Mouse (Mus musculus): ENCODE data around the gene Ppm1f.
"Not testable (repeated sequence)": the region's sequence is repeated elsewhere in the genome, so short reads cannot be mapped to it uniquely, and the experiment has no call there.

Gene Ppm1f

GRCm38 (mm10) chr16:16896382-16897055, at the start of gene Ppm1f:
Gene Ppm1f, plus strand, starts transcription at chr16:16896469.
- DNase-seq (ENCODE audit: low read depth), result peak; percentile 96

- DNase-seq (ENCODE audit: low read depth), result no peak
These were observed 47.1 kb upstream of the Ppm1f start for GRCm38 (mm10) chr16:16849196-16849595.

GRCm38 (mm10) chr16:16852411-16852810, 43.9 kb upstream of the Ppm1f start:
- no peak for DNase-seq (ENCODE audit: low read depth)

GRCm38 (mm10) chr16:16854836-16855235, 41.4 kb upstream of the Ppm1f start:
- peak; percentile 82 for DNase-seq (ENCODE audit: low read depth)

- no peak for DNase-seq (ENCODE audit: low read depth)
These were observed 40.7 kb upstream of the Ppm1f start for GRCm38 (mm10) chr16:16855541-16855940.

GRCm38 (mm10) chr16:16856054-16856453, 40.2 kb upstream of the Ppm1f start:
- DNase-seq (ENCODE audit: low read depth), result not testable (repeated sequence)

- DNase-seq (ENCODE audit: low read depth), result no peak
These were observed 39.4 kb upstream of the Ppm1f start for GRCm38 (mm10) chr16:16856731-16857476.

- no peak for DNase-seq (ENCODE audit: low read depth)
These were observed 34.0 kb upstream of the Ppm1f start for GRCm38 (mm10) chr16:16862288-16862687.

GRCm38 (mm10) chr16:16863978-16864377, 32.3 kb upstream of the Ppm1f start, which contains the start of gene Igll1:
Gene Igll1, minus strand, starts transcription at chr16:16863985.
- DNase-seq (ENCODE audit: low read depth), result no peak

GRCm38 (mm10) chr16:16865217-16865616, 31.1 kb upstream of the Ppm1f start:
- no peak for DNase-seq (ENCODE audit: low read depth)

GRCm38 (mm10) chr16:16865696-16866561, 30.3 kb upstream of the Ppm1f start:
- peak; percentile 20 for DNase-seq (ENCODE audit: low read depth)

GRCm38 (mm10) chr16:16870241-16870616, 26.0 kb upstream of the Ppm1f start:
- no peak for DNase-seq (ENCODE audit: low read depth)

- DNase-seq (ENCODE audit: low read depth), result peak; percentile 95
These were observed 25.5 kb upstream of the Ppm1f start, which contains the start of the genes Top3b and Vpreb1 for GRCm38 (mm10) chr16:16870617-16871331. Gene Top3b, plus strand, starts transcription at chr16:16870736. Gene Vpreb1, minus strand, starts transcription at chr16:16870843.

- no peak for DNase-seq (ENCODE audit: low read depth)
These were observed 17.2 kb upstream of the Ppm1f start for GRCm38 (mm10) chr16:16879025-16879424.

GRCm38 (mm10) chr16:16888341-16888740, 7.9 kb upstream of the Ppm1f start:
- no peak for DNase-seq (ENCODE audit: low read depth)

- DNase-seq (ENCODE audit: low read depth), result no peak
These were observed 3.9 kb upstream of the Ppm1f start for GRCm38 (mm10) chr16:16892366-16892765.

GRCm38 (mm10) chr16:16896015-16896381, 271 bp upstream of the Ppm1f start:
- DNase-seq (ENCODE audit: low read depth), result no peak

- DNase-seq (ENCODE audit: low read depth), result no peak
These were observed 851 bp downstream of the Ppm1f start for GRCm38 (mm10) chr16:16897056-16897584.

GRCm38 (mm10) chr16:16902329-16902728, 6.1 kb downstream of the Ppm1f start:
- no peak for DNase-seq (ENCODE audit: low read depth)

- no peak for DNase-seq (ENCODE audit: low read depth)
These were observed 6.9 kb downstream of the Ppm1f start for GRCm38 (mm10) chr16:16903188-16903587.

GRCm38 (mm10) chr16:16907799-16908198, 11.5 kb downstream of the Ppm1f start:
- DNase-seq (ENCODE audit: low read depth), result no peak

All from induced T-regulatory cell, adult 2 months (primary cell).